Mouse (Mus musculus): ENCODE results near the gene Mylpf. TPM values are rescaled to one million over a fixed set of nuclear protein-coding genes. Genes with fewer than 3 reads are reported as not detected.
"Not testable (repeated sequence)": the region's sequence is repeated elsewhere in the genome, so short reads cannot be mapped to it uniquely, and the experiment has no call there.

The Mylpf gene
- polyA plus RNA-seq (2014; fragmentation: Nextera tagmentation; extraction: Ambion mirVana), result 2.2 and 2.8 TPM in 2 replicates

DNA sequence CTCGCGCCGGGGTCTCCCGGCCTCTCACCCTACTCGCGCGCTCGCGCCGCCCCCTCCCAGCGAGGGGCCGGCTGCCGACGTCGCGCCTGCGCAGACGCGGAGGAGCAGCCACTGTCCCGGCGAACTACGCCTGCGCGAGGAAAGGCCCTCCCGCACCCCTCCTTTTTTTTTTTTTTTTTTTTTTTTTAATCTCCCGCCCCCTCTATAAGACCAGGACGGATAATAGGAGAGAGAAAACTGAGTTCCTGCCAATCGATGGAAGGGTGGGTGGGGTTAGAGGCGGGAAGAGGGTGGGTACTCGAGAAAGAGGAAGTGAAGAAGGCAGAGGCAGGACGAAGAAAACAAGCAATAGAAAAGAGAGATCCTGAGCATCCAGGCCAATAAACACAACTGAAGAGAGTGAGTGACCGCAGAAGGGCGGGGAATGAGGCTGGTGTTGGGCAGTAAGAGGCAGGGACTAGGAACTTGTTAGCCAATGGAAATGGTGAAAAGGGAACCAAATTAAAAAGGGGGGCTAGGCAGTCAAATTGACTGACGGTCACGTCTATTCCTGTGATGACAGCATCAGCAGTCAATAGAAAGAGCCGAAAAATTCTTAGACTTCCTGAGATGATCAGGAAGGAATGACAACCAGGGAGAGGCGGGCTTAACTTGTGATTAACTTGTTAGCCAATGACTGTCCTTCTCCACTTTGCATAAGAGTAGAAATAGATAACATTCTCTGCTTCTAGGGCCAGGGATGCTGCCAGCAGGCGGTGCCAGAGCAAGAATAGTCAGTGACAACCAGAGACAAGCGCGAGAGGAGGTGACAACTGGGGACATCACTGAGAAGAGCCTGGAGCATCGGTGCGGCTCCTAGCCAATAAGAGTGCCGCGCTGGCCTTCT lies at the start of gene Mylpf:
TSS of gene Mylpf (plus strand) at position 338 of the 886 bp plus-strand sequence.
- Histone ChIP-seq H3K9me3 (ENCODE audit: control insufficient read depth, low read length) (no peaks in the 10 kb centered on the region), H3K36me3 (replicated peaks; ENCODE audit: control insufficient read depth, insufficient read depth) (peaks cover 7% of the 10 kb centered on the region; the same call in 1 of the 2 replicates), H3K9ac (peak within 1 kb of the TSS; percentile 92), H3K27ac (peak within 1 kb of the TSS; percentile 84), H3K27me3 (ENCODE audit: control insufficient read depth, insufficient read depth, low read length) (peaks cover 1% of the 10 kb centered on the region; the same call in 1 of the 2 replicates), H3K4me1 (replicated peaks; ENCODE audit: control insufficient read depth, insufficient read depth, low read length) (peaks cover 26% of the 10 kb centered on the region), H3K4me2 (replicated peaks) (peak within 1 kb of the TSS; percentile 100), H3K4me3 (replicated peaks; ENCODE audit: low read length) (peak within 1 kb of the TSS; percentile 97)
- DNase-seq (ENCODE audit: low spot score), result peak; percentile 94
- under 1% methylated on average over 38 of the region's 44 CpGs for WGBS
- peak; percentile 96 for ATAC-seq (ENCODE audit: low FRiP score)

DNA sequence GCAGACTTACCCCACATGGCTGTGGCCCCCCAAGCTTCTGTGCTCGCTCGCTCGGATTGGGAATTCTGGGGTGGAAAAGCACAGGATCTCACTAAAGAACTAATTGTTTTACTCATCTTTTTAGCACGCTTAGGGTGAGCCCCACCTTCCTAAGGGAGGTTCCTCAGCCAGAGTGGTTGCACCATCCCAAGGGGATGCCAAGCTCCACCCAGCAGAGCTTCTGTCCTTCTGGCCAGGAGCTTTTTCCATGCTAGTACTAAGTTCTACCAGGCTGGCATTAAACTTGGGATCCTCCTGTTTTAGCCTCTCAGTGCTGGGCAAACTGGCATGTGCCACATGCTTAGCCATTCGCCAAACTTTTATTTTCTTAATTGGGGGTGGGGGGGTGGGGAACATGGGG lies 46.1 kb upstream of the Mylpf start:
- no peak for ATAC-seq (ENCODE audit: low FRiP score)
- H3K9ac ChIP-seq, result no peak overlapping the region
- H3K36me3 ChIP-seq (replicated peaks; ENCODE audit: control insufficient read depth, insufficient read depth), result no peaks in the 10 kb centered on the region
- WGBS, result 86% methylated on average over 5 of the region's 5 CpGs
- no peaks in the 10 kb centered on the region for H3K4me1 ChIP-seq (replicated peaks; ENCODE audit: control insufficient read depth, insufficient read depth, low read length)
- no peak overlapping the region for H3K4me3 ChIP-seq (replicated peaks; ENCODE audit: low read length)
- no peak for DNase-seq (ENCODE audit: low spot score)
- no peak overlapping the region for H3K4me2 ChIP-seq (replicated peaks)
- H3K27ac ChIP-seq, result no peak overlapping the region
- no peaks in the 10 kb centered on the region for H3K9me3 ChIP-seq (ENCODE audit: control insufficient read depth, low read length)
- H3K27me3 ChIP-seq (ENCODE audit: control insufficient read depth, insufficient read depth, low read length), result no peaks in the 10 kb centered on the region

DNA sequence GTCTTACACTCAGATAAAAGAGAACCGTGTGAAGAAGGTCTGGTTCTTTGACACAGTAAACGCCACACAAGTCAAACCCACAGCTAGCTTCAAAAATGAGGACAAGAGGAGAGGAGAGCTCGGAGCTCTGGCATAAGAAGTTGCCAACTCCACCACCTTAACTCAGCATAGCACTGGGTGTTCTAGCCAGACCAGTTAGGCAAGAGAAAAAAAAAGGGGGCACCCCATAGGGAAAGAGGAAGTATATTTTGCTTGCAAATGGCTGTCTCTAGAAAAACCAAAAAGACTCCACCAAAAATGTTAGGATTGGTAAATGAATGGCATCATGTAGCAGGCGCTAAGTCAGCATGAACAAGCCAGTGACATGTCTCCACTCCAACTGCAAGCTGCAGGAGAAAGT lies 44.7 kb upstream of the Mylpf start:
- no peak overlapping the region for H3K4me2 ChIP-seq (replicated peaks)
- DNase-seq (ENCODE audit: low spot score) (no peak), ATAC-seq (ENCODE audit: low FRiP score) (no peak)
- no peaks in the 10 kb centered on the region for H3K4me1 ChIP-seq (replicated peaks; ENCODE audit: control insufficient read depth, insufficient read depth, low read length)
- WGBS, result 85% methylated on average over 4 of the region's 4 CpGs
- no peaks in the 10 kb centered on the region for H3K36me3 ChIP-seq (replicated peaks; ENCODE audit: control insufficient read depth, insufficient read depth)
- H3K27ac ChIP-seq, result no peak overlapping the region
- H3K9me3 ChIP-seq (ENCODE audit: control insufficient read depth, low read length), result no peaks in the 10 kb centered on the region
- no peak overlapping the region for H3K4me3 ChIP-seq (replicated peaks; ENCODE audit: low read length)
- no peak overlapping the region for H3K9ac ChIP-seq
- H3K27me3 ChIP-seq (ENCODE audit: control insufficient read depth, insufficient read depth, low read length), result no peaks in the 10 kb centered on the region

DNA sequence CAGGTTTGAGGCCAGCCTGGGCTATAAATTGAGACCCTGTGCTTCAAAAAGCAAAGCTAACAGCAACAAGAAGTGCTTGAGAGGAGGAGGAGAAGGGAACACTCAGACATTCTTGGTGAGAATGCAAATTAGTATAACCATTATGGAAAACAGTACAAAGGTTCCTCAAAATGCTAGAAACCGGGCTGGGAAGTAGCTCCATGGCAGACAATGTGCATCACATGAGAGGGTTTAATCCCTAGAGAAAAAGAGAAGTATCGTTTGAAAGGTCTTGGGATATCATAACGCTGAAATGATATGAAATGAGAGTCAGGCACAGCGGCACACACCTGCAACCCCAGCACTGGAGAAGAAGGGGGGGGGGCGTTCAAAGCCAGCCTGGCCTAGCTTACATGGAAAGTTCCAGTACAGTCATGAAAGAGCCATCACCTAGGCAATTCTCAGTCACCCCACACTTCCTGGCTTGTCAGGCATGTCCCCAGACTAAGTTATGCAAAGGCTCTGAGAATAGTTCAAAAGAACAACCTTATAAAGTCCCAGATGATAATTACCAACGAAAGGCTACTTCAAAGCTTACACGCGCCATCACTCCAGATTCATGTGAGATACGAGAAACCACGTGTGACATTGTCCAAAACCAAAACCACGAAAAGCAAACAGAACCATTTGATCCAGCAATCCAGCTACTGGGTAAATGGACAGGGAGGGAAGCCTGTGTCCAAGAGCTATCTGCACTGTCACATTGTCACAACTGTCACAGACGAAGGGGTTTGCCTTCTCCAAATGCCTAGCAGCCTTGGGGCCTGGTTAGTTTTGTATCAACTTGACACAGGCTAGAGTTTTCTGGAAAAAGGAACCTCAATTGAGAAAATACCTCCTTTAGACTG lies 42.8 kb upstream of the Mylpf start:
- ATAC-seq (ENCODE audit: low FRiP score), result no peak
- Histone ChIP-seq H3K4me1 (replicated peaks; ENCODE audit: control insufficient read depth, insufficient read depth, low read length) (no peaks in the 10 kb centered on the region), H3K27ac (no peak overlapping the region), H3K4me2 (replicated peaks) (no peak overlapping the region), H3K9ac (no peak overlapping the region), H3K36me3 (replicated peaks; ENCODE audit: control insufficient read depth, insufficient read depth) (no peaks in the 10 kb centered on the region), H3K4me3 (replicated peaks; ENCODE audit: low read length) (no peak overlapping the region), H3K27me3 (ENCODE audit: control insufficient read depth, insufficient read depth, low read length) (no peaks in the 10 kb centered on the region), H3K9me3 (ENCODE audit: control insufficient read depth, low read length) (no peaks in the 10 kb centered on the region)
- 88% methylated on average over 12 of the region's 12 CpGs for WGBS
- no peak for DNase-seq (ENCODE audit: low spot score)

DNA sequence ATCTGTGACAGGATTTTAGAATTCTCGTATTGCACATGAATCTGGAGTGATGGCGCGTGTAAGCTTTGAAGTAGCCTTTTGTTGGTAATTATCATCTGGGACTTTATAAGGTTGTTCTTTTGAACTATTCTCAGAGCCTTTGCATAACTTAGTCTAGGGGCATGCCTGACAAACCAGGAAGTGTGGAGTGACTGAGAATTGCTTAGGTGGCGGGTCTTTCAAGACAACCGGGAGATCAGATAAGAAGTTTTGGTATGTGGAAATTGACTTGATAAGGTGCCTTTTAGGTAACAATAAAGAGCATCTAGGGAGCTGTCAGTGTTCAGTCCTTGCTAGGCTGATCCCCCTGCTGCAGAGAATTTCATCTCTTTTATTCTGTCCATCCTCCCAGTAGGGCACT lies 42.2 kb upstream of the Mylpf start:
- ATAC-seq (ENCODE audit: low FRiP score), result no peak
- Histone ChIP-seq H3K9ac (no peak overlapping the region), H3K27ac (no peak overlapping the region), H3K4me2 (replicated peaks) (no peak overlapping the region), H3K9me3 (ENCODE audit: control insufficient read depth, low read length) (no peaks in the 10 kb centered on the region), H3K36me3 (replicated peaks; ENCODE audit: control insufficient read depth, insufficient read depth) (no peaks in the 10 kb centered on the region), H3K4me3 (replicated peaks; ENCODE audit: low read length) (no peak overlapping the region), H3K4me1 (replicated peaks; ENCODE audit: control insufficient read depth, insufficient read depth, low read length) (no peaks in the 10 kb centered on the region), H3K27me3 (ENCODE audit: control insufficient read depth, insufficient read depth, low read length) (no peaks in the 10 kb centered on the region)
- DNase-seq (ENCODE audit: low spot score), result no peak
- WGBS, result 92% methylated on average over 5 of the region's 5 CpGs

DNA sequence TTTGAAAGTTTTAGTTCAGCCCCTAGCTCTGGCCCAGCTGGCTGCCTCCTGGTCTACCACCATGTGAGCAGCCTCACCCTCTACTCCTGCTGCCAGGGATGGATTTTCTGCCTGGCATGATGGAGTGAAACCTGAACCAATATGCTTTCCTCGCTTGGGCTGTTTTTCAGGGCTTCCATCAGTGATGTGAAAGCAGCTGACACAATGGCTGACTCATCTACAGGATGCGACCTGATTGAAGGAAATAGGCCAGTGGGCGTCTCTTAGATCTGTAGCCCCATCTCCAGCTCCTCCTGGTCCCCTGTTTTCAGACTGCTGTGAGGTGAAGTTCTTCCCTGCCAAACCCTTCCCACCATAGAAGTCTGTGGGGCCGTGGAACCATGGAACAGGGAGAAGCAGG lies 31.8 kb upstream of the Mylpf start:
- 70% methylated on average over 4 of the region's 4 CpGs for WGBS
- DNase-seq (ENCODE audit: low spot score) (no peak), ATAC-seq (ENCODE audit: low FRiP score) (no peak)
- H3K36me3 ChIP-seq (replicated peaks; ENCODE audit: control insufficient read depth, insufficient read depth), result no peaks in the 10 kb centered on the region
- H3K9me3 ChIP-seq (ENCODE audit: control insufficient read depth, low read length), result no peaks in the 10 kb centered on the region
- H3K4me2 ChIP-seq (replicated peaks), result no peak overlapping the region
- H3K27ac ChIP-seq, result no peak overlapping the region
- no peak overlapping the region for H3K9ac ChIP-seq
- H3K4me3 ChIP-seq (replicated peaks; ENCODE audit: low read length), result no peak overlapping the region
- H3K4me1 ChIP-seq (replicated peaks; ENCODE audit: control insufficient read depth, insufficient read depth, low read length), result no peaks in the 10 kb centered on the region
- H3K27me3 ChIP-seq (ENCODE audit: control insufficient read depth, insufficient read depth, low read length), result no peaks in the 10 kb centered on the region

DNA sequence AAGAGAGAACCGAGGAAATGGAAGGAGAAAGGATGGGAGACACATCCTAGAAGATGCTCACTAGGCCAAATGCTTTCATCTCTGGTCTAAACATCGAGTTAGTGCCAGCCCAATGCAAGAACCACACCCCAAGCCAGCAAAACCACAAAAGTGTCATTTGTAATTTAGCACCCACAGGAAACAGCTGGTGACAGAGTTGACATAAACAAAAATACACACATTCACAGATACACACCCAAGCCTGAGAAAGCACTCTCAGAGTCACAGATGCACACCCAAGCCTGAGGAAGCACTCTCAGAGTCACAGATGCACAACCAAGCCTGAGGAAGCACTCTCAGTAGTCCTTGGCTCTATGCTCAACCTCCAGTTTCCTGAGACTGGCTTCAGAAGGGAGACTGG lies 27.9 kb upstream of the Mylpf start:
- 75% methylated on average over 2 of the region's 2 CpGs for whole genome bisulfite sequencing
- Histone ChIP-seq H3K27me3 (ENCODE audit: control insufficient read depth, insufficient read depth, low read length) (no peaks in the 10 kb centered on the region), H3K27ac (no peak overlapping the region)

DNA sequence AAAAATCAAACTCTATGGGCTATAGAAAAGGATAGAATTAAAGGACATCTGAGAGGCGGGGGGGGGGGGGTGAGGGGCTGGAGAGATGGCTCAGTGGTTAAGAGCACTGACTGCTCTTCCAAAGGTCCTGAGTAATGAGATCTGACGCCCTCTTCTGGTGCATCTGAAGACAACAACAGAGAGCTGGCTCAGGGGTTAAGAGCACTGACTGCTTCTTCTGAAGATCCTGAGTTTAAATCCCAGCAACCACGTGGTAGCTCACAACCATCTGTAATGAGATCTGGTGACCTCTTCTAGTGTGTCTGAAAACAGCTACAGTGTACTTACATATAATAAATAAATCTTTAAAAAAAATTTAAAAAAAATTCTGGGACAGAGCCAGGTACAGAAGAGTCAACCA lies 27.0 kb upstream of the Mylpf start:
- H3K9ac ChIP-seq; ATAC-seq (ENCODE audit: low FRiP score); H3K4me2 ChIP-seq (replicated peaks); H3K9me3 ChIP-seq (ENCODE audit: control insufficient read depth, low read length); DNase-seq (ENCODE audit: low spot score); H3K4me1 ChIP-seq (replicated peaks; ENCODE audit: control insufficient read depth, insufficient read depth, low read length); H3K27ac ChIP-seq; H3K36me3 ChIP-seq (replicated peaks; ENCODE audit: control insufficient read depth, insufficient read depth); H3K4me3 ChIP-seq (replicated peaks; ENCODE audit: low read length); H3K27me3 ChIP-seq (ENCODE audit: control insufficient read depth, insufficient read depth, low read length): not testable (repeated sequence)
- 16% methylated on average over 2 of the region's 3 CpGs for WGBS

More for the DNA sequence above, 27.9 kb upstream of the Mylpf start:
- no peak overlapping the region for H3K9ac ChIP-seq
- H3K9me3 ChIP-seq (ENCODE audit: control insufficient read depth, low read length), result no peaks in the 10 kb centered on the region
- no peaks in the 10 kb centered on the region for H3K36me3 ChIP-seq (replicated peaks; ENCODE audit: control insufficient read depth, insufficient read depth)
- no peak overlapping the region for H3K4me2 ChIP-seq (replicated peaks)
- no peak overlapping the region for H3K4me3 ChIP-seq (replicated peaks; ENCODE audit: low read length)
- H3K4me1 ChIP-seq (replicated peaks; ENCODE audit: control insufficient read depth, insufficient read depth, low read length), result no peaks in the 10 kb centered on the region
- DNase-seq (ENCODE audit: low spot score), result no peak
- ATAC-seq (ENCODE audit: low FRiP score), result no peak

DNA sequence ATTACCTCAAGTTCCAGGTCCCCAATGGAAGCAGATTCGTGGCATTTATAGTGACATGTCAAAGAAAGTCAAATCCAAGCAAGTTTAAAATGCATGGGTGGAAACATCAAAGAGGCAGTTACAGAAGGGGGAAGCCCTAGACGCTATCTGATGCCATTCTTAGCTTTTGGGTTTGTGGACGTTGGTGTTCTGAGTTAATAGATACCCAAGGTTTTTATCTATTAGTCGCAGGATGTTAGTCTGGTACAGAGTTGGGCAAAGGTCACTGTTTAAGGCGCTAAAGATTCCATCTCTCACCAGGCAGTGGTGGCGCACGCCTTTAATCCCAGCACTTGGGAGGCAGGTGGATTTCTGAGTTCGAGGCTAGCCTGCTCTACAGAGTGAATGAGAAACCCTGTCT lies 25.3 kb upstream of the Mylpf start:
- no peak for DNase-seq (ENCODE audit: low spot score)
- no peaks in the 10 kb centered on the region for H3K36me3 ChIP-seq (replicated peaks; ENCODE audit: control insufficient read depth, insufficient read depth)
- H3K27me3 ChIP-seq (ENCODE audit: control insufficient read depth, insufficient read depth, low read length), result no peaks in the 10 kb centered on the region
- ATAC-seq (ENCODE audit: low FRiP score), result no peak
- H3K4me1 ChIP-seq (replicated peaks; ENCODE audit: control insufficient read depth, insufficient read depth, low read length), result no peaks in the 10 kb centered on the region
- 85% methylated on average over 8 of the region's 8 CpGs for WGBS
- H3K27ac ChIP-seq, result no peak overlapping the region
- H3K9me3 ChIP-seq (ENCODE audit: control insufficient read depth, low read length), result no peaks in the 10 kb centered on the region
- no peak overlapping the region for H3K9ac ChIP-seq
- no peak overlapping the region for H3K4me3 ChIP-seq (replicated peaks; ENCODE audit: low read length)
- H3K4me2 ChIP-seq (replicated peaks), result no peak overlapping the region
